Mouse (Mus musculus) erythroid progenitor cell, adult 5-6 weeks (primary cell): Measurements from ENCODE around the gene F830045P16Rik. TPM values are rescaled to one million over a fixed set of nuclear protein-coding genes. Genes with fewer than 3 reads are reported as not detected.
"Not testable (repeated sequence)": the region's sequence is repeated elsewhere in the genome, so short reads cannot be mapped to it uniquely, and the experiment has no call there.

ENCODE experiments used
- ATAC-seq: replicated peaks from 2 replicates; pipeline ENCODE4 v1.8.0; 2016; ENCODE audit warnings: moderate number of reproducible peaks, mild to moderate bottlenecking, moderate TSS enrichment, inconsistent platforms; ENCODE audit not compliant: poor library complexity, low FRiP score, severe bottlenecking
- total RNA-seq, 2 experiments: library from RNA; stranded (forward) in 1 of 2; stranded (reverse) in 1 of 2; fragments of 150-400 nt in 1 of 2; fragments of 186-747, 209-891 nt in 1 of 2; gene quantifications; 2 replicates each; pipeline versions ENCODE4 v1.2.3 to v1.2.4; 2015 to 2017; ENCODE audit warnings: low replicate concordance in 2 of 2

Gene F830045P16Rik
- total RNA-seq, 2 experiments from 2014 or later = not detected

- ATAC-seq = no peak
Observed at GRCm38 (mm10) chr2:129513546-129514400, 22.6 kb downstream of the F830045P16Rik start.

- not testable (repeated sequence) for ATAC-seq
Observed at GRCm38 (mm10) chr2:129512147-129512546, 24.3 kb downstream of the F830045P16Rik start.

GRCm38 (mm10) chr2:129502641-129503040, 33.8 kb downstream of the F830045P16Rik start:
- no peak for ATAC-seq

GRCm38 (mm10) chr2:129489496-129490285, 46.7 kb downstream of the F830045P16Rik start:
- no peak for ATAC-seq

- ATAC-seq = no peak
Observed at GRCm38 (mm10) chr2:129483150-129483549, 53.3 kb downstream of the F830045P16Rik start.

GRCm38 (mm10) chr2:129471905-129472304, 64.5 kb downstream of the F830045P16Rik start:
- ATAC-seq = no peak

- no peak for ATAC-seq
Observed at GRCm38 (mm10) chr2:129470839-129471238, 65.6 kb downstream of the F830045P16Rik start.

- ATAC-seq = peak; percentile 54; the same call in 1 of the 2 replicates
Observed at GRCm38 (mm10) chr2:129438772-129439171, 97.6 kb downstream of the F830045P16Rik start.

GRCm38 (mm10) chr2:129435154-129435553, 101.2 kb downstream of the F830045P16Rik start:
- ATAC-seq = no peak

- no peak for ATAC-seq
Observed at GRCm38 (mm10) chr2:129423741-129424140, 112.7 kb downstream of the F830045P16Rik start.

GRCm38 (mm10) chr2:129420897-129421561, 115.4 kb downstream of the F830045P16Rik start:
- ATAC-seq = no peak

- no peak for ATAC-seq
Observed at GRCm38 (mm10) chr2:129419361-129419880, 117.0 kb downstream of the F830045P16Rik start.

- ATAC-seq = no peak
Observed at GRCm38 (mm10) chr2:129414593-129414992, 121.8 kb downstream of the F830045P16Rik start.

- 0 out of 2 replicates have a peak, but pooled peaks have one; percentile 39 for ATAC-seq
Observed at GRCm38 (mm10) chr2:129413488-129413887, 122.9 kb downstream of the F830045P16Rik start.

GRCm38 (mm10) chr2:129411651-129412050, 124.8 kb downstream of the F830045P16Rik start:
- ATAC-seq = no peak

GRCm38 (mm10) chr2:129410344-129410743, 126.1 kb downstream of the F830045P16Rik start:
- no peak for ATAC-seq

- ATAC-seq = peak; percentile 75
Observed at GRCm38 (mm10) chr2:129408476-129408875, 127.9 kb downstream of the F830045P16Rik start.
